Mouse (Mus musculus) bone marrow macrophage, adult 2 months (primary cell): ENCODE data around the gene Ltbp4.

Experiments used
- CTCF ChIP-seq: IDR thresholded peaks from 2 replicates; pipeline ENCODE4 v1.5.1; 2012; ENCODE audit warnings: low read depth, mild to moderate bottlenecking, low read length, moderate library complexity
- POLR2A ChIP-seq: IDR thresholded peaks from 2 replicates; pipeline ENCODE4 v1.6.1; 2012; ENCODE audit warnings: mild to moderate bottlenecking, low read depth, low read length, borderline replicate concordance

DNA sequence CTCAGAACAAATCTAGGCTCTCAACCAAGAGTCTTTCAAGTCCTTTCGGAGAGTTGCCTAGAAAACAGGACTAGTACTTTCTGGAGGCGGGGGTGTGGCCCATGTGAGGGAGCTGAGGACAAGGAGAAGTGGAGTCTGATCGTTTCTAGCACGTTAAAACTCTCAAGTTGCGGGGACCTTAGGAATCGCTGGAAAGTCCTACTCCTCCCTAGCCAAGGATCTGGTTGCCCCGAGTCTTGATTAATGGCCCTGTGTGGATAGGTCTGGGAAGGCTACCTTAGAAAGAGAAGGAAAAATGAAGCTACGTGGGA, 6.0 kb downstream of the Ltbp4 start:
- TF ChIP-seq CTCF (no peak), POLR2A (no peak)
